Mouse (Mus musculus) MEL (cell line): Measurements from ENCODE around the gene Msi2.

ENCODE experiments used
- CTCF ChIP-seq, 3 experiments: IDR thresholded peaks in 2 of 3; conservative IDR thresholded peaks in 1 of 3; 2 replicates each; pipeline ENCODE4 v1.5.1; 2011 to 2012; ENCODE audit warnings: low read length in 3 of 3, low read depth in 2 of 3, mild to moderate bottlenecking in 2 of 3, improper control_type of control experiment in 1 of 3, inconsistent platforms in 1 of 3, mixed read lengths in 1 of 3, moderate library complexity in 1 of 3; ENCODE audit not compliant: control insufficient read depth in 1 of 3, insufficient read depth in 1 of 3, poor library complexity in 1 of 3, severe bottlenecking in 1 of 3
- GABPA ChIP-seq: IDR thresholded peaks from 2 replicates; pipeline ENCODE4 v1.6.1; 2012; ENCODE audit warnings: low read depth, mild to moderate bottlenecking, inconsistent platforms, low read length, improper control_type of control experiment, moderate library complexity
- HCFC1 ChIP-seq: IDR thresholded peaks from 2 replicates; pipeline ENCODE4 v1.6.1; 2012; ENCODE audit warnings: low read depth, mild to moderate bottlenecking, inconsistent platforms, low read length, improper control_type of control experiment, moderate library complexity
- JUND ChIP-seq: IDR thresholded peaks from 2 replicates; pipeline ENCODE4 v1.6.1; 2011; ENCODE audit warnings: low read depth, mild to moderate bottlenecking, improper control_type of control experiment, low read length
- MAX ChIP-seq: IDR thresholded peaks from 2 replicates; pipeline ENCODE4 v1.6.1; 2011; ENCODE audit warnings: low read length, improper control_type of control experiment
- MYB ChIP-seq: IDR thresholded peaks from 2 replicates; pipeline ENCODE4 v1.6.1; 2011; ENCODE audit warnings: mild to moderate bottlenecking, low read depth, low read length, improper control_type of control experiment
- NELFE ChIP-seq: IDR thresholded peaks from 2 replicates; pipeline ENCODE4 v1.6.1; 2011; ENCODE audit warnings: low read depth, low read length, improper control_type of control experiment
- NRF1 ChIP-seq: IDR thresholded peaks from 2 replicates; pipeline ENCODE4 v1.6.1; 2014; ENCODE audit warnings: low read depth, mild to moderate bottlenecking, inconsistent platforms, low read length, improper control_type of control experiment, moderate library complexity; ENCODE audit not compliant: poor library complexity, insufficient read depth, severe bottlenecking
- POLR2A ChIP-seq, 2 experiments: IDR thresholded peaks; 2 replicates each; pipeline ENCODE4 v1.6.1; 2011 to 2012; ENCODE audit warnings: low read length in 2 of 2, mild to moderate bottlenecking in 2 of 2, control low read depth in 1 of 2, improper control_type of control experiment in 1 of 2, low read depth in 1 of 2, moderate library complexity in 1 of 2; ENCODE audit not compliant: control insufficient read depth in 1 of 2, insufficient read depth in 1 of 2, poor library complexity in 1 of 2
- TAL1 ChIP-seq: IDR thresholded peaks from 2 replicates; pipeline ENCODE4 v1.6.1; 2012; ENCODE audit warnings: mild to moderate bottlenecking, inconsistent platforms, low read length, moderate library complexity, mixed read lengths

- no peak for TF ChIP-seq CTCF (IDR thresholded peaks at IDR 0.05 in 2 of 3, conservative IDR thresholded peaks at IDR 0.05 in 1 of 3; ENCODE audit: control insufficient read depth in 1 of 3, insufficient read depth in 1 of 3, low read depth in 2 of 3, low read length in 3 of 3, poor library complexity in 1 of 3, severe bottlenecking in 1 of 3)
- TF ChIP-seq NELFE, result no peak
- no peak for TF ChIP-seq HCFC1
- no peak for TF ChIP-seq TAL1
- TF ChIP-seq POLR2A (IDR thresholded peaks at IDR 0.05; ENCODE audit: control insufficient read depth in 1 of 2, insufficient read depth in 1 of 2, low read depth in 1 of 2, low read length in 2 of 2, poor library complexity in 1 of 2), result no peak
- no peak for TF ChIP-seq NRF1
- no peak for TF ChIP-seq MAX
- TF ChIP-seq MYB, result no peak
- no peak for TF ChIP-seq GABPA
- TF ChIP-seq JUND, result no peak
These were observed 219.8 kb downstream of the Msi2 start for GRCm38 (mm10) chr11:88498491-88498890.
